Mouse (Mus musculus): ENCODE results near the gene Ints5. TPM values are rescaled to one million over a fixed set of nuclear protein-coding genes. Genes with fewer than 3 reads are reported as not detected.
A peak's percentile ranks its signal among the peaks of the same experiment; 100 is the strongest.

The Ints5 gene
- total and polyA plus RNA-seq, 2 experiments from 2014 or later, result 23.8 to 46.3 TPM

- Histone ChIP-seq H3K4me3 (ENCODE audit: low read length) (no peak overlapping the region), H3K4me2 (ENCODE audit: low read depth, low read length) (peak overlapping the region; percentile 27; the same call in 1 of the 2 replicates), H3K9ac (replicated peaks; ENCODE audit: low read length) (no peak overlapping the region), H3K27ac (no peak overlapping the region), H3K4me1 (ENCODE audit: insufficient read depth, low read length) (0 out of 2 replicates have a peak, but pooled peaks cover 11% of the 10 kb centered on the region), H3K9me3 (ENCODE audit: low read length) (no peaks in the 10 kb centered on the region), H3K27me3 (ENCODE audit: insufficient read depth, low read length) (no peaks in the 10 kb centered on the region), H3K36me3 (ENCODE audit: insufficient read depth, low read length) (peaks cover 43% of the 10 kb centered on the region)
- ATAC-seq, result no peak
- 30% methylated on average over 5 of the region's 5 CpGs for WGBS
- no peak for TF ChIP-seq CTCF (IDR thresholded peaks at IDR 0.05; ENCODE audit: low read depth)
- peak; percentile 84 for DNase-seq (ENCODE audit: low spot score)
Measured at GRCm38 (mm10) chr19:8944750-8945149, 51.9 kb downstream of the Ints5 start.

- no peak for TF ChIP-seq CTCF (IDR thresholded peaks at IDR 0.05; ENCODE audit: low read depth)
- no peak overlapping the region for H3K27ac ChIP-seq
- ATAC-seq (no peak), DNase-seq (ENCODE audit: low spot score) (no peak)
- 78% methylated on average over 6 of the region's 6 CpGs for WGBS
- H3K9ac ChIP-seq (replicated peaks; ENCODE audit: low read length), result 0 out of 2 replicates have a peak overlapping the region, but pooled peaks have one; percentile 7
- H3K9me3 ChIP-seq (ENCODE audit: low read length), result no peaks in the 10 kb centered on the region
- peak overlapping the region; percentile 27; the same call in 1 of the 2 replicates for H3K4me2 ChIP-seq (ENCODE audit: low read depth, low read length)
- H3K4me1 ChIP-seq (ENCODE audit: insufficient read depth, low read length), result 0 out of 2 replicates have a peak, but pooled peaks cover 11% of the 10 kb centered on the region
- H3K36me3 ChIP-seq (ENCODE audit: insufficient read depth, low read length), result peaks cover 44% of the 10 kb centered on the region
- H3K4me3 ChIP-seq (ENCODE audit: low read length), result no peak overlapping the region
- H3K27me3 ChIP-seq (ENCODE audit: insufficient read depth, low read length), result no peaks in the 10 kb centered on the region
Measured at GRCm38 (mm10) chr19:8945251-8945650, 52.4 kb downstream of the Ints5 start.

GRCm38 (mm10) chr19:8946929-8947328 lies 54.1 kb downstream of the Ints5 start:
- Histone ChIP-seq H3K27ac (no peak overlapping the region), H3K4me2 (ENCODE audit: low read depth, low read length) (no peak overlapping the region), H3K9ac (replicated peaks; ENCODE audit: low read length) (no peak overlapping the region), H3K27me3 (ENCODE audit: insufficient read depth, low read length) (no peaks in the 10 kb centered on the region), H3K9me3 (ENCODE audit: low read length) (no peaks in the 10 kb centered on the region), H3K36me3 (ENCODE audit: insufficient read depth, low read length) (peaks cover 58% of the 10 kb centered on the region), H3K4me3 (ENCODE audit: low read length) (no peak overlapping the region), H3K4me1 (ENCODE audit: insufficient read depth, low read length) (0 out of 2 replicates have a peak, but pooled peaks cover 11% of the 10 kb centered on the region)
- DNase-seq (ENCODE audit: low spot score), result no peak
- 99% methylated on average over 7 of the region's 7 CpGs for WGBS
- ATAC-seq, result no peak
- no peak for TF ChIP-seq CTCF (IDR thresholded peaks at IDR 0.05; ENCODE audit: low read depth)

Small RNA genes within 50 kb of the gene (microRNA-seq; reads per million reads assigned to microRNA genes)
- gene Mir5136, result 0.18 to 0.36 reads per million in 2 experiments

Other genes starting within 250 kb of the Ints5 start
Only the 30 nearest of the 33 such genes appear.
- 154 and 155 TPM in 2 replicates for gene Slc3a2, start 169.6 kb upstream of the Ints5 start, total RNA-seq (2014; rRNA removed)
- gene Slc3a2, start 169.6 kb upstream of the Ints5 start, polyA plus RNA-seq (2015; fragmentation: Nextera tagmentation; extraction: Ambion mirVana), result 235 and 250 TPM in 2 replicates
- 46.7 and 49.7 TPM in 2 replicates for gene Wdr74, start 157.2 kb upstream of the Ints5 start, total RNA-seq (2014; rRNA removed)
- 78.7 and 79.2 TPM in 2 replicates for gene Wdr74, start 157.2 kb upstream of the Ints5 start, polyA plus RNA-seq (2015; fragmentation: Nextera tagmentation; extraction: Ambion mirVana)
- not detected in 2 replicates for gene 1700092M07Rik, start 152.3 kb upstream of the Ints5 start, total RNA-seq (2014; rRNA removed)
- gene 1700092M07Rik, start 152.3 kb upstream of the Ints5 start, polyA plus RNA-seq (2015; fragmentation: Nextera tagmentation; extraction: Ambion mirVana), result 0.66 and 0.85 TPM in 2 replicates
- gene Stx5a, start 151.6 kb upstream of the Ints5 start, total RNA-seq (2014; rRNA removed), result 84.4 and 110 TPM in 2 replicates
- 95.3 and 104 TPM in 2 replicates for gene Stx5a, start 151.6 kb upstream of the Ints5 start, polyA plus RNA-seq (2015; fragmentation: Nextera tagmentation; extraction: Ambion mirVana)
- 47.7 and 51.3 TPM in 2 replicates for gene Nxf1, start 135.9 kb upstream of the Ints5 start, total RNA-seq (2014; rRNA removed)
- 88.3 and 89.5 TPM in 2 replicates for gene Nxf1, start 135.9 kb upstream of the Ints5 start, polyA plus RNA-seq (2015; fragmentation: Nextera tagmentation; extraction: Ambion mirVana)
- gene Tmem223, start 122.0 kb upstream of the Ints5 start, total RNA-seq (2014; rRNA removed), result 269 and 347 TPM in 2 replicates
- 233 and 258 TPM in 2 replicates for gene Tmem223, start 122.0 kb upstream of the Ints5 start, polyA plus RNA-seq (2015; fragmentation: Nextera tagmentation; extraction: Ambion mirVana)
- gene Tmem179b, start 118.5 kb upstream of the Ints5 start, total RNA-seq (2014; rRNA removed), result 29.5 and 31.0 TPM in 2 replicates
- 27.0 and 27.7 TPM in 2 replicates for gene Tmem179b, start 118.5 kb upstream of the Ints5 start, polyA plus RNA-seq (2015; fragmentation: Nextera tagmentation; extraction: Ambion mirVana)
- gene Taf6l, start 106.6 kb upstream of the Ints5 start, total RNA-seq (2014; rRNA removed), result 30.1 and 38.9 TPM in 2 replicates
- gene Taf6l, start 106.6 kb upstream of the Ints5 start, polyA plus RNA-seq (2015; fragmentation: Nextera tagmentation; extraction: Ambion mirVana), result 23.3 and 25.9 TPM in 2 replicates
- gene Polr2g, start 94.4 kb upstream of the Ints5 start, total RNA-seq (2014; rRNA removed), result 52.7 and 78.3 TPM in 2 replicates
- gene Polr2g, start 94.4 kb upstream of the Ints5 start, polyA plus RNA-seq (2015; fragmentation: Nextera tagmentation; extraction: Ambion mirVana), result 171 and 178 TPM in 2 replicates
- gene Zbtb3, start 90.5 kb upstream of the Ints5 start, total RNA-seq (2014; rRNA removed), result 5.0 and 7.5 TPM in 2 replicates
- 4.4 and 4.7 TPM in 2 replicates for gene Zbtb3, start 90.5 kb upstream of the Ints5 start, polyA plus RNA-seq (2015; fragmentation: Nextera tagmentation; extraction: Ambion mirVana)
- 41.0 and 55.2 TPM in 2 replicates for gene Ttc9c, start 73.7 kb upstream of the Ints5 start, total RNA-seq (2014; rRNA removed)
- gene Ttc9c, start 73.7 kb upstream of the Ints5 start, polyA plus RNA-seq (2015; fragmentation: Nextera tagmentation; extraction: Ambion mirVana), result 41.1 and 42.5 TPM in 2 replicates
- gene Hnrnpul2, start 73.0 kb upstream of the Ints5 start, total RNA-seq (2014; rRNA removed), result 19.7 and 20.1 TPM in 2 replicates
- 5.6 TPM in 2 replicates for gene Hnrnpul2, start 73.0 kb upstream of the Ints5 start, polyA plus RNA-seq (2015; fragmentation: Nextera tagmentation; extraction: Ambion mirVana)
- not detected in 2 replicates for gene AC129217.1, start 63.2 kb upstream of the Ints5 start, total RNA-seq (2014; rRNA removed)
- not detected in 2 replicates for gene AC129217.1, start 63.2 kb upstream of the Ints5 start, polyA plus RNA-seq (2015; fragmentation: Nextera tagmentation; extraction: Ambion mirVana)
- gene Bscl2, start 55.5 kb upstream of the Ints5 start, total RNA-seq (2014; rRNA removed), result 132 and 146 TPM in 2 replicates
- 104 and 107 TPM in 2 replicates for gene Bscl2, start 55.5 kb upstream of the Ints5 start, polyA plus RNA-seq (2015; fragmentation: Nextera tagmentation; extraction: Ambion mirVana)
- 93.2 and 99.7 TPM in 2 replicates for gene Gng3, start 53.8 kb upstream of the Ints5 start, total RNA-seq (2014; rRNA removed)
- 591 and 626 TPM in 2 replicates for gene Gng3, start 53.8 kb upstream of the Ints5 start, polyA plus RNA-seq (2015; fragmentation: Nextera tagmentation; extraction: Ambion mirVana)
- gene Lrrn4cl, start 42.2 kb upstream of the Ints5 start, total RNA-seq (2014; rRNA removed), result 1.6 TPM in 2 replicates
- 1.5 and 1.8 TPM in 2 replicates for gene Lrrn4cl, start 42.2 kb upstream of the Ints5 start, polyA plus RNA-seq (2015; fragmentation: Nextera tagmentation; extraction: Ambion mirVana)
- 60.8 and 67.7 TPM in 2 replicates for gene Ubxn1, start 21.5 kb upstream of the Ints5 start, total RNA-seq (2014; rRNA removed)
- 158 and 164 TPM in 2 replicates for gene Ubxn1, start 21.5 kb upstream of the Ints5 start, polyA plus RNA-seq (2015; fragmentation: Nextera tagmentation; extraction: Ambion mirVana)
- 17.9 and 21.1 TPM in 2 replicates for gene Uqcc3, start 12.1 kb upstream of the Ints5 start, total RNA-seq (2014; rRNA removed)
- gene Uqcc3, start 12.1 kb upstream of the Ints5 start, polyA plus RNA-seq (2015; fragmentation: Nextera tagmentation; extraction: Ambion mirVana), result 64.9 and 77.0 TPM in 2 replicates
- gene Lbhd1, start 9.3 kb upstream of the Ints5 start, total RNA-seq (2014; rRNA removed), result 3.3 and 5.5 TPM in 2 replicates
- gene Lbhd1, start 9.3 kb upstream of the Ints5 start, polyA plus RNA-seq (2015; fragmentation: Nextera tagmentation; extraction: Ambion mirVana), result 26.4 and 37.8 TPM in 2 replicates
- not detected in 2 replicates for gene Gm49403, start 9.1 kb upstream of the Ints5 start, total RNA-seq (2014; rRNA removed)
- not detected in 2 replicates for gene Gm49403, start 9.1 kb upstream of the Ints5 start, polyA plus RNA-seq (2015; fragmentation: Nextera tagmentation; extraction: Ambion mirVana)
- 13.6 and 29.8 TPM in 2 replicates for gene 1810009A15Rik, start 4.2 kb upstream of the Ints5 start, total RNA-seq (2014; rRNA removed)
- 37.7 and 38.6 TPM in 2 replicates for gene 1810009A15Rik, start 4.2 kb upstream of the Ints5 start, polyA plus RNA-seq (2015; fragmentation: Nextera tagmentation; extraction: Ambion mirVana)
- gene Gm49416, start 4.1 kb upstream of the Ints5 start, total RNA-seq (2014; rRNA removed), result 0.52 and 2.7 TPM in 2 replicates
- gene Gm49416, start 4.1 kb upstream of the Ints5 start, polyA plus RNA-seq (2015; fragmentation: Nextera tagmentation; extraction: Ambion mirVana), result not detected in 2 replicates
- gene Ganab, start 5.1 kb downstream of the Ints5 start, total RNA-seq (2014; rRNA removed), result 103 and 110 TPM in 2 replicates
- 55.5 and 55.6 TPM in 2 replicates for gene Ganab, start 5.1 kb downstream of the Ints5 start, polyA plus RNA-seq (2015; fragmentation: Nextera tagmentation; extraction: Ambion mirVana)
- gene B3gat3, start 27.4 kb downstream of the Ints5 start, total RNA-seq (2014; rRNA removed), result 88.7 and 97.5 TPM in 2 replicates
- 80.9 and 92.3 TPM in 2 replicates for gene B3gat3, start 27.4 kb downstream of the Ints5 start, polyA plus RNA-seq (2015; fragmentation: Nextera tagmentation; extraction: Ambion mirVana)
- gene Rom1, start 36.4 kb downstream of the Ints5 start, total RNA-seq (2014; rRNA removed), result 5.7 and 6.0 TPM in 2 replicates
- 3.5 and 4.0 TPM in 2 replicates for gene Rom1, start 36.4 kb downstream of the Ints5 start, polyA plus RNA-seq (2015; fragmentation: Nextera tagmentation; extraction: Ambion mirVana)
- gene Eml3, start 36.5 kb downstream of the Ints5 start, total RNA-seq (2014; rRNA removed), result 8.3 and 8.6 TPM in 2 replicates
- 11.0 and 11.8 TPM in 2 replicates for gene Eml3, start 36.5 kb downstream of the Ints5 start, polyA plus RNA-seq (2015; fragmentation: Nextera tagmentation; extraction: Ambion mirVana)
- gene Mta2, start 48.9 kb downstream of the Ints5 start, total RNA-seq (2014; rRNA removed), result 65.1 and 71.4 TPM in 2 replicates
- 75.2 and 78.8 TPM in 2 replicates for gene Mta2, start 48.9 kb downstream of the Ints5 start, polyA plus RNA-seq (2015; fragmentation: Nextera tagmentation; extraction: Ambion mirVana)
- gene Tut1, start 60.8 kb downstream of the Ints5 start, total RNA-seq (2014; rRNA removed), result 20.8 and 23.4 TPM in 2 replicates
- gene Tut1, start 60.8 kb downstream of the Ints5 start, polyA plus RNA-seq (2015; fragmentation: Nextera tagmentation; extraction: Ambion mirVana), result 16.0 and 16.2 TPM in 2 replicates
- 442 and 469 TPM in 2 replicates for gene Eef1g, start 74.0 kb downstream of the Ints5 start, total RNA-seq (2014; rRNA removed)
- gene Eef1g, start 74.0 kb downstream of the Ints5 start, polyA plus RNA-seq (2015; fragmentation: Nextera tagmentation; extraction: Ambion mirVana), result 256 and 260 TPM in 2 replicates
- gene Ahnak, start 96.3 kb downstream of the Ints5 start, total RNA-seq (2014; rRNA removed), result 11.2 and 11.7 TPM in 2 replicates
- 5.7 and 6.1 TPM in 2 replicates for gene Ahnak, start 96.3 kb downstream of the Ints5 start, polyA plus RNA-seq (2015; fragmentation: Nextera tagmentation; extraction: Ambion mirVana)

All from hindbrain, postnatal 0 days (tissue).